Mouse (Mus musculus) liver, embryonic 12.5 days (tissue): Measurements from ENCODE around the gene Vps29. TPM values are rescaled to one million over a fixed set of nuclear protein-coding genes. Genes with fewer than 3 reads are reported as not detected.

Experiments used
- ATAC-seq: fragments of 200-750 bp; cut with Nextera tagmentation; 2 replicates; pipeline ENCODE4 v1.8.0; 2017; ENCODE audit warnings: moderate number of reproducible peaks, mild to moderate bottlenecking, moderate library complexity
- H3K27ac ChIP-seq: fragments of 300-500 bp; sonication (generic); 2 replicates; pipeline ENCODE4 v1.5.1; 2016; ENCODE audit warnings: mild to moderate bottlenecking
- H3K27me3 ChIP-seq: fragments of 300-500 bp; sonication (generic); replicated peaks from 2 replicates; pipeline ENCODE4 v1.6.1; 2016; ENCODE audit warnings: mild to moderate bottlenecking, moderate library complexity
- H3K36me3 ChIP-seq: fragments of 300-500 bp; sonication (generic); 2 replicates; pipeline ENCODE4 v1.6.1; 2016; ENCODE audit warnings: mild to moderate bottlenecking, moderate library complexity
- H3K4me1 ChIP-seq: fragments of 300-500 bp; sonication (generic); 2 replicates; pipeline ENCODE4 v1.6.1; 2016
- H3K4me2 ChIP-seq: fragments of 300-500 bp; sonication (generic); 2 replicates; pipeline ENCODE4 v1.6.1; 2016; ENCODE audit warnings: mild to moderate bottlenecking, moderate library complexity
- H3K4me3 ChIP-seq: fragments of 300-500 bp; sonication (generic); 2 replicates; pipeline ENCODE4 v1.5.1; 2016; ENCODE audit warnings: mild to moderate bottlenecking, moderate library complexity
- H3K9ac ChIP-seq: fragments of 300-500 bp; sonication (generic); 2 replicates; pipeline ENCODE4 v1.6.1; 2016; ENCODE audit warnings: mild to moderate bottlenecking, moderate library complexity
- H3K9me3 ChIP-seq: fragments of 300-500 bp; sonication (generic); replicated peaks from 2 replicates; pipeline ENCODE4 v1.6.1; 2016; ENCODE audit warnings: mild to moderate bottlenecking, moderate library complexity
- WGBS: fragments of 180-500 bp; shearing (Covaris S2); methylation state at CpG from one replicate; pipeline ENCODE4 v1.1.7; 2016; ENCODE audit not compliant: insufficient replicate concordance; 5-methylcytosine and 5-hydroxymethylcytosine counted together
- polyA plus RNA-seq: library from polyadenylated mRNA; unstranded; fragments of >200 nt; fragmentation: Nextera tagmentation; extraction: Ambion mirVana; gene quantifications from 2 replicates; pipeline ENCODE4 v1.2.1, GENCODE M21; 2016

Vps29 gene
- polyA plus RNA-seq, 1 experiment from 2014 or later = 137 TPM

DNA sequence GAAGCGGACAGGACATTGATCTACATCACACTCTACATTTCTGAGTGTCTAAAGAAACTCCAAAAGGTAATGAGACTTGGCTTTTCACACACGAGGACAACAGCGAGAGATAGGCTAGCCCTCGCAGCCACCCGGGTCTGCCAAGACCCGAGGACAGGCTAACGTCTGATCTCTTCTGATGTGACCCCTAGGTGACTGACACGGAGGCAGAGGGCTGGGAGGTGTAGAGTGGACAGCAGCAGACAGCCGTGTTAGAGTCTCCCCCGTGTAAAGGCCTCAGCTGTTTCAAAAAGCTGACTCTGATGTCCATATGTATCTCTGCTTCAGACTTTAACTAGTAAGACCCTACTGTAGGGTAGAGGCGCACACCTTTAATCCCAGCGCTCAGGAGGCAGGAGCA is 49.2 kb downstream of the Vps29 start:
- Histone ChIP-seq H3K36me3 (peaks cover 93% of the 10 kb centered on the region), H3K27me3 (no peaks in the 10 kb centered on the region), H3K9ac (no peak overlapping the region), H3K9me3 (0 out of 2 replicates have a peak, but pooled peaks cover 4% of the 10 kb centered on the region), H3K4me1 (peaks cover 6% of the 10 kb centered on the region), H3K27ac (no peak overlapping the region), H3K4me3 (no peak overlapping the region), H3K4me2 (no peak overlapping the region)
- ATAC-seq = no peak
- 93% methylated on average over 12 of the region's 12 CpGs for WGBS

DNA sequence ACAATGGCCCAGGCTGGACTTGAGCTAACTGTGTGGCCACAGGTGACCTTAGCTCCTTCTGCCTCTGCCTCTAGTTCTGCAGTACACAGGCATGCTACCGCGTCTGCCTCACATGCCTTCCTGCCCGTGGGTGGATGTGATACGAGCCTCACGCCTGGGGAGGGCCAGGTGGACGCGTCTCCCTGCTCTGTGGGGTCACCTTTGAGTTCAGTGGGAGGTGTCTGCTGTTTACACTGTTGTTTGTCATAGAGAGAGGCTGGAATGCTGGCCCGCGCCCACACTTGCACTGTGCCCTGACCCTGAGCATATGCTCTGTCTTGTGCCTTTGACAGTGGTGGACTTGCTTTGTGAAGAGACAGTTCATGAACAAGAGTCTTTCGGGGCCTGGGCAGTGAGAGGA is 51.4 kb downstream of the Vps29 start:
- Histone ChIP-seq H3K27ac (no peak overlapping the region), H3K9me3 (0 out of 2 replicates have a peak, but pooled peaks cover 4% of the 10 kb centered on the region), H3K36me3 (peaks cover 85% of the 10 kb centered on the region), H3K27me3 (no peaks in the 10 kb centered on the region), H3K4me1 (peaks cover 6% of the 10 kb centered on the region), H3K4me2 (no peak overlapping the region), H3K4me3 (no peak overlapping the region), H3K9ac (no peak overlapping the region)
- 86% methylated on average over 10 of the region's 10 CpGs for WGBS
- no peak for ATAC-seq

DNA sequence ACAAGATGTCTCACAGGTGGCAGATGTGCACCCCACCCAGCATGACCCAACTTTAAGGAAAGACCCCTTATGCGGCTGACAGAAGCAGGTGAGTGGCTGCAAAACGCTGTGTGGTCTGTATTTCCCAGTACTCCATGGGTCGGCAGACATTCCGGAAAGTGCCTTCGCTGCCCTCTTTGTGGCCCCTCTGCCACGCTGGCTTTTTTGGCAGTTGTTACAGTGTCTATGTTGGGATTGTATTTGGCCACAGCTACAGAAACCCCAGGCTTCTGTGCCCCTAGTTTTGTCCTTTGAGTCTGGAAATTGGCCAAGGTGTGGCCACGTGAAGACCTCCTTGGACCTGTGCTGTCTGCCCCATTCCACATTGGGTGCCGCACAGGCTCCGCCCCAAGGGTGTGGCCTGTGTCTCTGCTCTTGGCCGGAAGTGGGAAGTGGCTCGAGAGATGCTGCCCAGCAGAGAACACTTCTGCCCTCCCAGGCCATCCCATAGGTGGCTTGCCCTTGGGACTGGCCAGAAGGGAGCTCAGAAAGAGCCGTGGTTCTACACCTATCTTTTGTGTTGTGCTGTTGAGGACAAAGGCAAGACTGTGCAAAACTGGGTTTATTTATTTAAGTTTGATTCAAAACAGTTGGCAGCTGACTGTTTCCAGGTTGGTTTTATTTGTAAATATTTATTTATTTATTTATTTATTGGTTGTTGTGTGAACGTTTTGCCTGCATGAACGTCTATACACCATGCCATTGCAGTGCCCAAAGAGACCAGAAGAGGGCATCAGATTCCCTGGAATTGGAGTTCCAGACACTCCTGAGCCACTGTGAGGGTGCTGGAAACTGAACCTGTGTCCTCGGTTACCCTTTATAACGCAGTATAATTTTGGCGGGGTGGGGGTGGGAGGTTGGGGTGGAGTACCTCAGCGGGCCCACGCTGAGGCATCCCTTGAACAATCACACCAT is 55.8 kb downstream of the Vps29 start:
- WGBS = 84% methylated on average over 19 of the region's 19 CpGs
- Histone ChIP-seq H3K36me3 (peaks cover 42% of the 10 kb centered on the region), H3K27me3 (no peaks in the 10 kb centered on the region), H3K4me1 (0 out of 2 replicates have a peak, but pooled peaks cover 6% of the 10 kb centered on the region), H3K27ac (no peak overlapping the region), H3K9me3 (0 out of 2 replicates have a peak, but pooled peaks cover 4% of the 10 kb centered on the region), H3K9ac (no peak overlapping the region), H3K4me2 (no peak overlapping the region), H3K4me3 (no peak overlapping the region)
- no peak for ATAC-seq

DNA sequence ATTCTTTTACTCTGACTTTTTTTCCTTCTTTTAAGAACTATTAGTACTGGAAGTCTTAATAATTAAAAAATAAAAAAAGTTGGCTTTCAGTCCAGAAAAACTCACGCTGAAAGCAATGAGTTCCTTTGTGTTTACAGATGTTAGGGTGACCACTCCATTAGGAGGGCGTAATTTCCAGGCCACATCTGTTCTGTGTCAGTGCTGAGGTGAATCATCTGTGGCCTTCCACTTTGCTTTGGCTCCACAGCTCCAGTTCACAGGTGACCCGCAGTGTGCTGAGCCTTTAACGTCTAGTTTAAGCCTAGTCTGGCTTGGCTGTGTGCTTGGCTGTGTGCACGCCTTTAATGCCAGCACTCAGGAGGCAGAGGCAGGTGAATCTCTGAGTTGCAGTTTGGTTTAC is 57.7 kb downstream of the Vps29 start:
- H3K4me1 ChIP-seq = 0 out of 2 replicates have a peak, but pooled peaks cover 6% of the 10 kb centered on the region
- peaks cover 22% of the 10 kb centered on the region for H3K36me3 ChIP-seq
- 69% methylated on average over 5 of the region's 5 CpGs for WGBS
- no peak overlapping the region for H3K4me3 ChIP-seq
- no peak for ATAC-seq
- no peak overlapping the region for H3K27ac ChIP-seq
- no peaks in the 10 kb centered on the region for H3K9me3 ChIP-seq
- no peak overlapping the region for H3K9ac ChIP-seq
- no peaks in the 10 kb centered on the region for H3K27me3 ChIP-seq
- H3K4me2 ChIP-seq = no peak overlapping the region

DNA sequence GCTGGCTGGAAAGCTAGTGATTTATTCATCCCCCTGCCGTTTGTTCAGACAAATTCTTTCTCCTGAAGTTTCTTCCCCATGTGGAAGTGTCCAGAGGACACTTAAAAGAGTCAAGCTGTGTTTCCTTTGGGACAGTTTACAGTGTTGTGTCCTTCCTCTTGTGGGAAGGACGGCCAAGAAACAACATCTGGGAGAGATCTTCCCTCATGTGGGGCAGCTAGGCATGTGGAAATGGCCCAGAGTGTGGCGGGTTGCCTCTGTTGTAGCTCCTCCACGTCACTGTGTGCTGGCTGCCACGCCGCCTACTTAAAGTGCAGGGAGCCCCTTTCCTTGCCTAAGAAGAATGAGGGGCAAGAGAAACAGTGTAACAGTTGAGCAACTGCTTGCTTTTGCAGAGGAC is 58.7 kb downstream of the Vps29 start:
- WGBS = 54% methylated on average over 6 of the region's 6 CpGs
- Histone ChIP-seq H3K27me3 (no peaks in the 10 kb centered on the region), H3K9ac (no peak overlapping the region), H3K27ac (no peak overlapping the region), H3K4me1 (0 out of 2 replicates have a peak, but pooled peaks cover 6% of the 10 kb centered on the region), H3K36me3 (peaks cover 14% of the 10 kb centered on the region), H3K4me3 (no peak overlapping the region), H3K4me2 (no peak overlapping the region), H3K9me3 (no peaks in the 10 kb centered on the region)
- no peak for ATAC-seq

DNA sequence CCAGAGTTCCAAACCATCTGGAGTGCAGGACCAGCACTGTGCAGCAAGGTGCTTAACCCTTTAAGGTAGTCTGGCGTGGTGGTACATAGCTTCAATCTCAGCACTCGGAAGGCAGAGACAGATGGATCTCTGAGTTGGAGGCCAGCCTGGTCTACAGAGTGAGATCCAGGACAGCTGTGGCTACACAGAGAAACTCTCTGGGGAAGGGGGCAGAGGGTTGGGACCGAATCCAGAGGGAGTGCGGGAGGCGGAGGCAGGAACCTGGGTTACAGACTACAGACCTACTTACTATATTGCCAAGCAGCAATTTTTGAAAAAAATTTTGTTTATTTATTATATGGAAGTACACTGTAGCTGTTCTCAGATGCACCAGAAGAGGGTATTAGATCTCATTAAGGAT is 60.2 kb downstream of the Vps29 start:
- H3K4me3 ChIP-seq = no peak overlapping the region
- peaks cover 13% of the 10 kb centered on the region for H3K36me3 ChIP-seq
- ATAC-seq = no peak
- 83% methylated on average over 5 of the region's 5 CpGs for WGBS
- H3K27me3 ChIP-seq = no peaks in the 10 kb centered on the region
- H3K4me2 ChIP-seq = no peak overlapping the region
- H3K9me3 ChIP-seq = no peaks in the 10 kb centered on the region
- 0 out of 2 replicates have a peak, but pooled peaks cover 6% of the 10 kb centered on the region for H3K4me1 ChIP-seq
- H3K27ac ChIP-seq = no peak overlapping the region
- no peak overlapping the region for H3K9ac ChIP-seq

Other genes starting within 250 kb of the Vps29 start
- gene Ccdc63, start 213.5 kb upstream of the Vps29 start, polyA plus RNA-seq = not detected in 2 replicates
- 228 and 229 TPM in 2 replicates for gene Ppp1cc, start 196.1 kb upstream of the Vps29 start, polyA plus RNA-seq
- 1.8 and 2.1 TPM in 2 replicates for gene Hvcn1, start 147.6 kb upstream of the Vps29 start, polyA plus RNA-seq
- 1.2 and 1.7 TPM in 2 replicates for gene Tctn1, start 89.9 kb upstream of the Vps29 start, polyA plus RNA-seq
- gene Pptc7, start 70.0 kb upstream of the Vps29 start, polyA plus RNA-seq = 6.1 and 6.8 TPM in 2 replicates
- gene Rad9b, start 136 bp upstream of the Vps29 start, polyA plus RNA-seq = 4.7 and 6.1 TPM in 2 replicates
- 80.3 and 85.1 TPM in 2 replicates for gene Gpn3, start 17.5 kb downstream of the Vps29 start, polyA plus RNA-seq
- 29.6 and 31.6 TPM in 2 replicates for gene Fam216a, start 18.0 kb downstream of the Vps29 start, polyA plus RNA-seq
- gene Arpc3, start 37.5 kb downstream of the Vps29 start, polyA plus RNA-seq = 101 and 103 TPM in 2 replicates
- 23.3 and 23.9 TPM in 2 replicates for gene Anapc7, start 67.3 kb downstream of the Vps29 start, polyA plus RNA-seq
- 44.2 and 45.7 TPM in 2 replicates for gene Atp2a2, start 147.9 kb downstream of the Vps29 start, polyA plus RNA-seq